Mouse (Mus musculus) erythroid progenitor cell, adult 5-6 weeks (primary cell): ENCODE measurements around the gene Pdgfa. TPM values are rescaled to one million over a fixed set of nuclear protein-coding genes. Genes with fewer than 3 reads are reported as not detected.

Source experiments
- ATAC-seq: replicated peaks from 2 replicates; pipeline ENCODE4 v1.8.0; 2016; ENCODE audit warnings: moderate number of reproducible peaks, mild to moderate bottlenecking, moderate TSS enrichment, inconsistent platforms; ENCODE audit not compliant: poor library complexity, low FRiP score, severe bottlenecking
- total RNA-seq, 2 experiments: library from RNA; stranded (forward) in 1 of 2; stranded (reverse) in 1 of 2; fragments of 150-400 nt in 1 of 2; fragments of 186-747, 209-891 nt in 1 of 2; gene quantifications; 2 replicates each; pipeline versions ENCODE4 v1.2.3 to v1.2.4; 2015 to 2017; ENCODE audit warnings: low replicate concordance in 2 of 2

Pdgfa gene
- total RNA-seq, 2 experiments from 2014 or later = not detected

- ATAC-seq = no peak
Observed at GRCm38 (mm10) chr5:138966033-138966724, 31.0 kb downstream of the Pdgfa start.

- ATAC-seq = no peak
Observed at GRCm38 (mm10) chr5:138965590-138965989, 31.6 kb downstream of the Pdgfa start.

- ATAC-seq = no peak
Observed at GRCm38 (mm10) chr5:138956427-138956833, 40.7 kb downstream of the Pdgfa start.

- ATAC-seq = no peak
Observed at GRCm38 (mm10) chr5:138953986-138954385, 43.2 kb downstream of the Pdgfa start.

- ATAC-seq = no peak
Observed at GRCm38 (mm10) chr5:138952969-138953368, 44.2 kb downstream of the Pdgfa start.

- ATAC-seq = no peak
Observed at GRCm38 (mm10) chr5:138951305-138951704, 45.9 kb downstream of the Pdgfa start.

- ATAC-seq = no peak
Observed at GRCm38 (mm10) chr5:138949165-138949564, 48.0 kb downstream of the Pdgfa start.

- no peak for ATAC-seq
Observed at GRCm38 (mm10) chr5:138948031-138948980, 48.9 kb downstream of the Pdgfa start.

- ATAC-seq = no peak
Observed at GRCm38 (mm10) chr5:138947487-138947886, 49.7 kb downstream of the Pdgfa start.

GRCm38 (mm10) chr5:138946931-138947330, 50.2 kb downstream of the Pdgfa start:
- no peak for ATAC-seq

- no peak for ATAC-seq
Observed at GRCm38 (mm10) chr5:138945011-138945410, 52.2 kb downstream of the Pdgfa start.

GRCm38 (mm10) chr5:138944551-138944950, 52.6 kb downstream of the Pdgfa start:
- no peak for ATAC-seq

- ATAC-seq = no peak
Observed at GRCm38 (mm10) chr5:138941842-138942241, 55.3 kb downstream of the Pdgfa start.

GRCm38 (mm10) chr5:138940576-138940975, 56.6 kb downstream of the Pdgfa start:
- ATAC-seq = no peak

GRCm38 (mm10) chr5:138938572-138939163, 58.5 kb downstream of the Pdgfa start:
- ATAC-seq = no peak

- ATAC-seq = no peak
Observed at GRCm38 (mm10) chr5:138936399-138937089, 60.6 kb downstream of the Pdgfa start.

- no peak for ATAC-seq
Observed at GRCm38 (mm10) chr5:138934540-138934939, 62.6 kb downstream of the Pdgfa start.

GRCm38 (mm10) chr5:138932460-138933432, 64.4 kb downstream of the Pdgfa start:
- no peak for ATAC-seq

GRCm38 (mm10) chr5:138931836-138932235, 65.3 kb downstream of the Pdgfa start:
- ATAC-seq = no peak
